Mouse (Mus musculus) large intestine, adult 2 months (tissue): Measurements from ENCODE around the gene Pstk. TPM values are rescaled to one million over a fixed set of nuclear protein-coding genes. Genes with fewer than 3 reads are reported as not detected.
"Not testable (repeated sequence)": the region's sequence is repeated elsewhere in the genome, so short reads cannot be mapped to it uniquely, and the experiment has no call there.

Experiments used
- DNase-seq: peaks from one replicate; pipeline ENCODE4 v3.0.0-alpha.2; 2012; ENCODE audit warnings: low read depth, low spot score
- WGBS: fragments of 180-500 bp; shearing (Covaris S2); methylation state at CpG from one replicate; pipeline ENCODE4 v1.1.7; 2018; 5-methylcytosine and 5-hydroxymethylcytosine counted together
- polyA plus RNA-seq: library from polyadenylated mRNA; depleted of rRNA; stranded (reverse); fragments of >200 nt; gene quantifications from 2 replicates; pipeline ENCODE4 v1.2.3, GENCODE M21; 2012; rRNA removed

Pstk gene
- polyA plus RNA-seq, 1 experiment = 26.3 TPM

- DNase-seq = no peak
- WGBS = 7% methylated on average over 10 of the region's 10 CpGs
Measured at GRCm38 (mm10) chr7:131411221-131411940, 40.4 kb downstream of the Pstk start.

- no peak for DNase-seq
- WGBS = 24% methylated on average over 2 of the region's 2 CpGs
Measured at GRCm38 (mm10) chr7:131411941-131412270, 41.0 kb downstream of the Pstk start.

GRCm38 (mm10) chr7:131416742-131417141 lies 45.8 kb downstream of the Pstk start:
- not testable (repeated sequence) for DNase-seq

- DNase-seq = no peak
Measured at GRCm38 (mm10) chr7:131417605-131418004, 46.7 kb downstream of the Pstk start.

- 65% methylated on average over 2 of the region's 2 CpGs for WGBS
- DNase-seq = no peak
Measured at GRCm38 (mm10) chr7:131424912-131425311, 54.0 kb downstream of the Pstk start.

- 88% methylated on average over 5 of the region's 5 CpGs for WGBS
Measured at GRCm38 (mm10) chr7:131427331-131427730, 56.4 kb downstream of the Pstk start.

GRCm38 (mm10) chr7:131432244-131432643 lies 61.3 kb downstream of the Pstk start:
- DNase-seq = no peak
- WGBS = 29% methylated on average over 1 of the region's 1 CpGs

More at GRCm38 (mm10) chr7:131427331-131427730, 56.4 kb downstream of the Pstk start:
- no peak for DNase-seq

GRCm38 (mm10) chr7:131434276-131434675 lies 63.3 kb downstream of the Pstk start:
- 98% methylated on average over 1 of the region's 1 CpGs for WGBS
- no peak for DNase-seq

- 32% methylated on average over 3 of the region's 3 CpGs for WGBS
- peak; percentile 13 for DNase-seq
Measured at GRCm38 (mm10) chr7:131437051-131437450, 66.1 kb downstream of the Pstk start.

Other genes with a start within 250 kb of the Pstk start
- gene 4933402N03Rik, start 224.8 kb upstream of the Pstk start, polyA plus RNA-seq = not detected in 2 replicates
- not detected in 2 replicates for gene 5430419D17Rik, start 196.7 kb upstream of the Pstk start, polyA plus RNA-seq
- gene Cuzd1, start 48.8 kb upstream of the Pstk start, polyA plus RNA-seq = 0.10 and 0.56 TPM in 2 replicates
- gene Fam24b, start 41.6 kb upstream of the Pstk start, polyA plus RNA-seq = not detected in 2 replicates
- not detected in 2 replicates for gene Fam24a, start 37.3 kb upstream of the Pstk start, polyA plus RNA-seq
- 2.7 and 3.9 TPM in 2 replicates for gene 2310057M21Rik, start 8.4 kb upstream of the Pstk start, polyA plus RNA-seq
- 4.7 and 10.6 TPM in 2 replicates for gene Ikzf5, start 39.4 kb downstream of the Pstk start, polyA plus RNA-seq
- 3.2 and 3.6 TPM in 2 replicates for gene Acadsb, start 39.5 kb downstream of the Pstk start, polyA plus RNA-seq
- 0.64 and 0.93 TPM in 2 replicates for gene Hmx3, start 171.7 kb downstream of the Pstk start, polyA plus RNA-seq
- gene Hmx2, start 177.6 kb downstream of the Pstk start, polyA plus RNA-seq = 0.38 and 0.67 TPM in 2 replicates
- 71.8 and 75.6 TPM in 2 replicates for gene Bub3, start 189.1 kb downstream of the Pstk start, polyA plus RNA-seq